Mouse (Mus musculus) testis, postnatal 14 days (tissue): ENCODE measurements around the gene Krtap10-10.
A peak's percentile ranks its signal among the peaks of the same experiment; 100 is the strongest.
"Not testable (repeated sequence)": the region's sequence is repeated elsewhere in the genome, so short reads cannot be mapped to it uniquely, and the experiment has no call there.

Experiments used
- DNase-seq: peaks from one replicate; pipeline ENCODE4 v3.0.0; 2021; ENCODE audit warnings: low spot score

Gene Krtap10-10

DNA sequence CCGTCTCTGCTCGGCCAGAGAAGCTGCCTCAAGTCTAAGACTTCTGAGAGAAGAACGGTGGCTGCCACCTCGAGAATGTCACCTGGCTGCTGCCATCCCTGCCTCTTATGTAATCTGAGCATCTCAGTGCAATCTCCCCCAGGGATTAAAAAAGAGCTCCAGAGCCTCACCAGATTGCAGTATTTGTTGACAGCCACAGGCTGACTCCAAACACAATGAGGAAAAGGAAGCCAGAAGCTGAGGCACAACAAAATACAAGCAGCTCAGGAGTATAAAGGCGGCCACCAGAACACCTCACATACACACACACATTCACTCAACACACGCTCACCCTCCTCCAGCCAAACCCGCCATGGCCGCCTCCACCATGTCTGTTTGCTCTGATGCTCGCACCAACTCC, at the start of gene Krtap10-10:
TSS of gene Krtap10-10 (plus strand) at position 301 of the 400 bp plus-strand sequence.
- no peak for DNase-seq

DNA sequence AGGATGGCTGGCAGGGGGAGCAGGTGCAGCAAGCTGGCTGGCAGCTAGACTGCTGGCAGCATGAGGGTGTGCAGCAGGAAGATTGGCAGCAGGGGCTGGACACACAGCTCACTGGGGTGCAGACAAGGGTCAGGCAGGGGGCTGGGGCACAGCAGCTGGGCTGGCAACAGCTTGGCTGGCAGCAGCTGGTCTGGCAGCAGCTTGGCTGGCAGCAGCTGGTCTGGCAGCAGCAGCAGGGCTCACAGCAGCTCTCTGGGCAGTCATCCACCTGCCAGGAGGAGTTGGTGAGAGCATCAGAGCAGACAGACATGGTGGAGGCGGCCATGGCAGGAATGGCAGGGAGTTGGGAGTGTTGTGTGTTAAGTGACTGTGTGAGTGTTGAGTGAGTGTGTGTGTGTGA, 47.9 kb upstream of the Krtap10-10 start, which contains the start of gene Gm7137:
TSS of gene Gm7137 (minus strand) at position 325 of the 400 bp plus-strand sequence.
- DNase-seq = not testable (repeated sequence)

DNA sequence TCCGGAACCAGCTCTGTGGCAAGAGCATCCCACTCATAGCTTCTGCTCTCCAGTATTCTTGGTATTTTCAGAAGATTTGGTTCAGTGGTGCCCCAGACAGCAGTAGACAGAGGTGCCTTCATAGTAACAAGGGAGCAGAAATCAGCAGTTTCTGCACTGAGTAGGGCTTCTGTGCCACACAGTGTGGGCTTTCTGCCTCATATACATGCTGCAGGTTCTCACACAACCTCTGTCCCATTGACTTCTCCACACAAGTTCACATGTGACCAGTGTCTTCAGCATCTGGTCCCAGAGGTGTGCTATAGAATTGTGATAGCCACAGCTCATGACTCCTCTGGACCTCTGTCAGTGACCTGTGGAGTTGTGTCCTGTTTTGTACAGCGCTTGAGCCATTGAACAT, 47.1 kb upstream of the Krtap10-10 start:
- DNase-seq = no peak

DNA sequence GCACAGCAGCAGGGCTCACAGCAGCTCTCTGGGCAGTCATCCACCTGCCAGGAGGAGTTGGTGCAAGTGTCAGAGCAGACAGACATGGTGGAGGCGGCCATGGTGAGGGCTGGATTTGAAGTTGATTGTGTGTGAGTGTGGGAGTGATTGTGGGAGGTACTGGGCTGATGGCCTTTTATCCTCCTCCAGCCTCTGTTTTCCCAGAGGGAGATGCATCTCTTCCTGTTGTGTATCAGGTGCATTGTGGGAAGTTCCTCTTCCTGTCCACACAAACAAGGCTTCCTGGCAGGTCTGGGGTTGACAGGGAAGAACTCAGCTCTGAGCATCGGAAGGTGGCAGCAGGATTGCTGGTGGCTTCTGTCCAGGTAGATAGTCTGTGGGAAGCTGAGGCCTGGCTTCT, 40.8 kb upstream of the Krtap10-10 start, which contains the start of gene Gm9639:
TSS of gene Gm9639 (minus strand) at position 101 of the 400 bp plus-strand sequence.
- DNase-seq = no peak

DNA sequence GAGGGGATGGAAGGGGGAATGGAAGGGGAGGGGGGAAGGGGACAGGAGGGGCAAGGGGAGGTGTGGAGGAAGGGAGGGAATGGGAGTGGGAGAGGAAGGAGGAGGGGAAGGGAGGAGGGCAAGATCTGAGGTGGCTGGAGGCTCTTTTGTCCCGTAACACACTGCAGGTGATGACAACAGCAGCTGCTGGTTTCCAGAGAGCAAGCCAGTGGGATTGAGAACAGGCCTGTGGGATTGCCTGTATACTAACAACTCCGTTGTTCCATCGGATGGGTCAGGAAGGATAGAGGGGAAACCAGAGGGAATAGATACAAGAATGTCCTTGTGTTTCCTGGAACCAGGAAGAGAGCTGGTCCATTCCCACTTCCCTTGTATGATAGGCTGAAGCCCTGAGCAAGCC, 38.1 kb upstream of the Krtap10-10 start:
- DNase-seq = no peak

DNA sequence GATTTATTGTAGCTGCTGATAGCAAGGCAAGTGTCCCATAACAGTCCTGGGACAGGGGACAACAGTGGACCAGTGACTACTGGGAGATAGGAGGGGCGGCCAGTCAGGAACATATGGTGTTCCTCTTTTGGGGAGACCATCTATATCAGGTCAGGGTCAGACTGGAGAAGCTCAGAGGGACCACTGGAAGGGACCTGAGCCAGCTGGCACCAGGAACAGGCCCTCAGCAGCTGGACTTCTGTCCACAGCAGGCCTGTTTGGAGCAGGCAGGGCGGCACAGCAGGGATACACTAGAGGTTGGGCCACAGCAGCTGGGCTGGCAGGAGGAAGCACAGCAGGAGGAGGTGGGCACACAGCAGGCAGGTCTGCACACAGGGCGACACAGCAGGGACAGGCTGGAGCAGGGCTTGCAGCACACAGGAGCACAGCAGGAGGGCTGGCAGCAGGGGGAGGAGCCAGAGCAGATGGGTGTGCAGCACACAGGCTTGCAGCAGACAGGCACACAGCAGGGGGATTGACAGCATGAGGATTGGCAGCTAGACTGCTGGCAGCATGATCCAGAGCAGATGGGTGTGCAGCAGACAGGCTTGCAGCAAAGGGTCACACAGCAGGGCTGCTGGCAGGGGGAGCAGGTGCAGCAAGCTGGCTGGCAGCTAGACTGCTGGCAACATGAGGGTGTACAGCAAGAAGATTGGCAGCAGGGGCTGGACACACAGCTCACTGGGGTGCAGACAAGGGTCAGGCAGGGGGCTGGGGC, 37.4 kb upstream of the Krtap10-10 start:
- DNase-seq = not testable (repeated sequence)

DNA sequence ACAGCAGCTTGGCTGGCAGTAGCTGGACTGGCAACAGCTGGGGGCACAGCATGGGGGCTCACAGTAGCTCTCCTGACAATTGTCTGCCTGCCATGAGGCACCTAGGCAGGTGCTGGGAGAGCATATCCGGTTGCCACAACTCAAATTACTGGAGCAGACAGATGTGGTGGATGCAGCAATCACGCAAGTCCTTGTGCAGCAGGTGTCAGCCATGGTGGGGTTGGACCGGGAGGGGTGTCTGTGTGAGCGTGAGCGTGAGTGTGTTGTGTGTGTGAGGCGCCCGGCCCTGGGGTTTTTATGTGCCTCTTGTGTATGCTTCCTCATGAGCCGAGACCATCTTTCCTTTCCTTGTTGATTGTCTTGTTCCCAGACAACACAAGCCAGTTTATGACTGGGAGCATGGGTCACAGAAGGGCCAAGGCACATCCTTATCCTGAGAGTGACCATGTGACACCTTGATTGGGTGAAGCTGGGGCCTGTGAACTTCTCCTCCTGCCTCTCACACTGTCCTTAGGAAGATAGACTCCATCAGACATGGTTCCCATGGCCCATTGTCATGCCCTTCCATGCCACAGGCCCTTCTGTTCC, 36.7 kb upstream of the Krtap10-10 start, which contains the start of gene Gm19668:
TSS of gene Gm19668 (minus strand) at position 213 of the 588 bp plus-strand sequence.
- DNase-seq = no peak

DNA sequence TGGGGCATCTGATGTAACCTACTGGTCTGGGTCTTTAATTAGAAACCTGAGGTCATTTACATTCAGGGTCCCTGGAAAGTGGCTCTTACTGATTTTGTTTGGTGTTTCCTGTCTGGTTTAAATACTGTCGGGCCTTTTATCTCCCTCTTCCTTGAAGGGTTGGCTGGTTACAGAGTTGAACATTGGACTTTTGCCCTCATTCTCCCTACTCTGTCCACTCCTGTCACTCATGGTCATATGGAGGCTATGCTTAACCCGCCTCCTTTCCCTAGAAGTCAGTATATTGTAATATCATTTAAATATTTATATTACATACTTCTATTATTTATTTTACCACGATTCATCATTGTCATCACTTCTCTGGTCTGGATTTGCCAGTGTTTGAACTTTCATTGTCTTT, 31.7 kb upstream of the Krtap10-10 start:
- DNase-seq = no peak

DNA sequence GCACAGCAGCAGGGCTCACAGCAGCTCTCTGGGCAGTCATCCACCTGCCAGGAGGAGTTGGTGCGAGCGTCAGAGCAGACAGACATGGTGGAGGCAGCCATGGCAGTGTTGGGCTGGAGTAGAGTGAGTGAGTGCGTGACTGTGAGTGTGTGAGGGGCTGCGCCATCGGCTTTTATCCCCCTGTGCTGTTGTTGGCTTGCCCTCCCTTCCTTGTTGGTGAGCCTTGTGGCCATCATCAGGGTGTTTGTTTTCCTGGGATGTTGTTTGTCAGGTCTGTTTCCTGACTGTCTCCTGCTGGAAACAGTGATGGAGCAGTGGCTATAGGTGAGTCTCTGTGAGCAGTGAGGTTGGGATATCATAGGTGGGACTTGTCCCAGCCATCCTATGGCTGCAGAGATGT, 24.0 kb upstream of the Krtap10-10 start, which contains the start of gene Gm9507:
TSS of gene Gm9507 (minus strand) at position 101 of the 400 bp plus-strand sequence.
- no peak for DNase-seq

DNA sequence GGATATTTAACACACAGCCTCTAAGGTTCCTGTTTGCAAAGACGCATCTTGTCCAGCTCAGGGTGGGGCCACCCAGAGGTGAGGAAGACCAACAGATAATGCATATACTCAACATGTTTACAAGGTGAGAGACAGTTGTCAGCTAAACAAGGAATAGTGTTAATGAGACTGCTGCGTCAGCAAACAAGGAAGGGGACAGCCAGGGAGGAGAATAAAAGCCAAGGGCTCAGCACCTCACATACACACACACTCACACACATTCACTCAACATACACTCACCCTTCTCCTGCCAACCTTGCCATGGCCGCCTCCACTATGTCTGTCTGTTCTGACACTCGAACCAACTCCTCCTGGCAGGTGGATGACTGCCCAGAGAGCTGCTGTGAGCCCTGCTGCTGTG, 21.4 kb upstream of the Krtap10-10 start, which contains the start of gene Gm2696:
TSS of gene Gm2696 (plus strand) at position 301 of the 400 bp plus-strand sequence.
- no peak for DNase-seq

DNA sequence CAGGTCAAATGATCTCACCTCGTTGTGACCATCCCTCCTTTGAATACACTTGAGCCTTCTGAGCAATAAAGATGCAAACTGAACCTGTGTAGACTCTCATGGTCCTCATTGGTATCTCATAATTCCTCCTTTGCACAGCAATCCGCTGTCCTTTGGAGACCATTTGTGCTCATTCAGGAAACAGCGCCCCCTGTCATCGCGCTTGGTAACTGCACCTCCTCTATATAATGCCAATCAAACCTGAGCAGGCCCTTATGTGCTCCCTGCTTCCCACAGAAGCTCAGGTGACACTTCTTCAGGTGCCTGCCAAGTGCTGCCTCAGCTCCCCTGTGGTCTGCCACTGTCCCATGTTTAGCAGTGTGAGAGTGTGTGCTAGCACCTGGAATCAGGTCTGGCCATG, 20.2 kb upstream of the Krtap10-10 start:
- DNase-seq = no peak

DNA sequence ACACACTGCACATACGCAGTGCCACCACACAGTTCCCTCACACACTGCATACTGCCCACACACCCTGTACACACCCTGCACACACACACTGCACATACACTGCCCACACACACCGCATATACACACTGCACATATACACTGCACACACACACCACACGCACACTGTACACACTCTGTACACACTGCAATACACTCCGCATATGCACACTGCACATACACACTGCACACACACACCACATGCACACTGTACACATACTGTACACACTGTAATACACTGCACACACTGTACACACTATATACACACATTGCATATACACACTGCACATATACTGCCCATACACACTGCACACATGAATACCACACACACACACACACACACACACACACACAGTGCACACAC, 17.2 kb upstream of the Krtap10-10 start:
- DNase-seq = no peak

DNA sequence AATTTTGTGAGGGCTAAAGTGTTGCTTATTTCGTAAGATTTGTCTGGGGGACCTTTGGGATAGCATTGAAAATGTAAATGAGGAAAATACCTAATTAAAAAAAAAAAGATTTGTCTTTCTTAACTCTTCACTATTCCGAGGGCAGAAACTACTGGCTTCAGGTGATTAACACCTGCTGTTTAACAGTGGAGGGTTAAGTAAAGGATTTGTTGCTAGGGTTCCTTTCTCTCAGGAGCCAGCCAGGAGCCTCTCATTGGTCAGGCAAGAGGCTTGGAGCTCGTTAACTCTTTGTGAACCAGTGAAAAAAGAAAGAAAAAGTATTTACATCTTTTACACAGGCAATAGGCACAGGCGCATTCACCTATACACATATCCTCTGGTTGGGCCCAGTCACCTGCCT, 16.5 kb upstream of the Krtap10-10 start:
- peak; percentile 16 for DNase-seq

DNA sequence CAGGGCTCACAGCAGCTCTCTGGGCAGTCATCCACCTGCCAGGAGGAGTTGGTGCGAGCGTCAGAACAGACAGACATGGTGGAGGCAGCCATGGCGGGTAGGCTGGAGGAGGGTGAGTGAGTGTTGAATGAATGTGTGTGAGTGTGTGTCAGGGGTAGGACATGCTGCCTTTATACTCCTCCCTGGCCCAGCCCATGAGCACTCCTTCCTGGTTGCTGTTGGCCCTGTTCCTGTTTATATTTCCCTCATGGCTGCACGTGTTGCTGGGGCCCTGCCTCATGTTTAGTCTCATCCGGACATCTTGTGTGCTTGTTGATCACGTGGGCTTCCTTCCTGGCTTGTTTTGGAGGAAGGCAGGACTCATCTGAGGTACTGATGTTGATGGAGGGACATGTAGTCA, 8.8 kb upstream of the Krtap10-10 start, which contains the start of gene Krtap10-4:
TSS of gene Krtap10-4 (minus strand) at position 145 of the 400 bp plus-strand sequence.
- DNase-seq = no peak

DNA sequence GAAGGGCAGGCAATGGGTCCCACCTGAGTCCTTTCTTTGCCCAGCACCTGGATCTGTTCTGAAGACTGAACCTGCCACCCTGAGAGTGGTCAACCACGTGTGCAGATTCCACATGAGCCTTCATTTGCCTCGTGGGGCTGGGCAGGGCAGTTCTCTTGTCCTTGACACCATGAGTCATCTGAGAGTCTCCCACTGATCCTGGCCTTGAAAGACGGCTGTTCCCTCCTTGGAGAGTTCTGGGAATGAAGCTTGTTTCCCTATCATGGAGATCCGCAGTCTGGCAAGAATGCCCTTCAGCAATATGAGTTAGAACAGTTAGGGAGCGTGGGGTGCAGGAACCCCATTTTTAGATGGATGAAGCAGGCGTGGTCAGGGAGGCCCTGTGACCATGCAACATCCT, 3.3 kb downstream of the Krtap10-10 start:
- no peak for DNase-seq

DNA sequence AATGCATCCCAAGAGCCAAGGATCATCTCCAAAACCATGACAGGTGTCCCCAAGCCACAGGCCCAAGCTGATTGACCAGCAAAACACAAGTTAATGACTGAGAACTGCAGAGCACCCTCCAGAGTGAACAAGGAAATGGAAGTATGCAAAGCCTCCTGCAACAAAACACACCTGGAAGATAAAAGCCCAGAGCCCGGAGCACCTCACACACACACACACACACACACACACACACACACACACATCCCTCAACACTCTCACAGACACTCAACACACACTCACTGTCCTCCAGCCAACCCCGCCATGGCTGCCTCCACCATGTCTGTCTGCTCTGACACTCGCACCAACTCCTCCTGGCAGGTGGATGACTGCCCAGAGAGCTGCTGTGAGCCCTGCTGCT, 10.8 kb downstream of the Krtap10-10 start, which contains the start of gene Gm36176:
TSS of gene Gm36176 (plus strand) at position 301 of the 400 bp plus-strand sequence.
- DNase-seq = no peak

DNA sequence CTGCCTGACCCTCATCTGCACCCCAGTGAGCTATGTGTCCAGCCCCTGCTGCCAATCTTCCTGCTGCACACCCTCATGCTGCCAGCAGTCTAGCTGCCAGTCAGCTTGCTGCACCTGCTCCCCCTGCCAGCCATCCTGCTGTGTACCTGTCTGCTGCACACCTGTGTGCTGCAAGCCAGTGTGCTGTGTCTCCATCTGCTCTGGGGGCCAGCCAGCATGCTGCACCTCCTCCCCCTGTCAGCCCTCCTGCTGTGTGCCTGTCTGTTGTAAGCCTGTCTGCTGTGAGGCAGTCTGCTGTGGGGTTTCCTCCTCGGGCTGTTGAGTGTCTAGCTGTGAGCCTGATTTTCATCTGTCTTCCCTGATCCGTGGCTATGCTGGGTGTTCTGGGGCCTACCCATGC, 11.2 kb downstream of the Krtap10-10 start:
- no peak for DNase-seq

DNA sequence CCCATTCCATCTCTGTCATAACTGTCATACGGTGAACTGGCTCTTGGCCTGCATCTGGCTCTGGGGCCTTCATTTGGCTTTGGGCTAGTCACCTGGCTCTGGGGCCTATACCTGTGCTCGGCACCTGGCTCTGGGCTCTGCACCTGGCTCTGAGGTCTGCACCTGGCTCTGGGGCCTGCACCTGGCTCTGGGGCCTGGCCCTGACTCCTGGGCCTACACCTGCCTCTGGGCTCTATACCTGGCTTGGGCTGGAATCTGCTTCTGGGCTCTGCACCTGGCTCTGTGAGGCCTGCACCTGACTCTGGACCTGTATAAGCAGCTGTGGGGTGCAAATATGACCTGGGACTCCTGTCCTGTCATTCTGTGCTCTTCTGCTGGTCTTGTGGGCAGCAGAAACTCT, 11.8 kb downstream of the Krtap10-10 start:
- no peak for DNase-seq

DNA sequence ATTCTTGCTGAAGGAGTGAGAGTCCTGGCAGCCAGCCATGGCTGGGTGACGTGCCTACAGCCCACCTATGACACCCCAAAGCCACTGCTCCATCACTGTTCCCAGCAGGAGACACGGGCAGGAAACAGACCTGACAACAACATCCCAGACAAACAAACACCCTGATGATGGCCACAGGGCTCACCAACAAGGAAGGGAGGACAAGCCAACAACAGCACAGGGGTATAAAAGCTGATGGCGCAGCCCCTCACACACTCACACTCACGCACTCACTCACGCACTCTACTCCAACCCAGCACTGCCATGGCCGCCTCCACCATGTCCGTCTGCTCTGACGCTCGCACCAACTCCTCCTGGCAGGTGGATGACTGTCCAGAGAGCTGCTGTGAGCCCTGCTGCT, 16.8 kb downstream of the Krtap10-10 start, which contains the start of gene Gm10318:
TSS of gene Gm10318 (plus strand) at position 301 of the 400 bp plus-strand sequence.
- DNase-seq = no peak

DNA sequence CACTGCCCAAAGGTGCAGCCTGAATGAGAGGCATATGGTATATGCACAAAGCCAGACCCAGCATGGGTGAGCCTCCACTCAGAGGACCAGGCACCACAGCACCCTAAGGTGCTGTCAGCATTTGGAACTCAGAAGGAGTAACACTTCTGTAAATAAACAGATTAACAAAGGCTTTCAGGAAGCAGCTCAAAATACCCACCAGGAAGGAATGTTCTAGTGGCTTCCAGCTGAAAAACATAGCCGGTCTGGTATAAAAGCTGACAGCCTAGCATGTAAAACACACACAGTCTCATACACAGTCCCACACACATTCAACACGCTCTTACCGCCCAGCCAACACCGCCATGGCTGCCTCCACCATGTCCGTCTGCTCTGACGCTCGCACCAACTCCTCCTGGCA, 25.9 kb downstream of the Krtap10-10 start, which contains the start of gene Gm3285:
TSS of gene Gm3285 (plus strand) at position 301 of the 400 bp plus-strand sequence.
- no peak for DNase-seq

DNA sequence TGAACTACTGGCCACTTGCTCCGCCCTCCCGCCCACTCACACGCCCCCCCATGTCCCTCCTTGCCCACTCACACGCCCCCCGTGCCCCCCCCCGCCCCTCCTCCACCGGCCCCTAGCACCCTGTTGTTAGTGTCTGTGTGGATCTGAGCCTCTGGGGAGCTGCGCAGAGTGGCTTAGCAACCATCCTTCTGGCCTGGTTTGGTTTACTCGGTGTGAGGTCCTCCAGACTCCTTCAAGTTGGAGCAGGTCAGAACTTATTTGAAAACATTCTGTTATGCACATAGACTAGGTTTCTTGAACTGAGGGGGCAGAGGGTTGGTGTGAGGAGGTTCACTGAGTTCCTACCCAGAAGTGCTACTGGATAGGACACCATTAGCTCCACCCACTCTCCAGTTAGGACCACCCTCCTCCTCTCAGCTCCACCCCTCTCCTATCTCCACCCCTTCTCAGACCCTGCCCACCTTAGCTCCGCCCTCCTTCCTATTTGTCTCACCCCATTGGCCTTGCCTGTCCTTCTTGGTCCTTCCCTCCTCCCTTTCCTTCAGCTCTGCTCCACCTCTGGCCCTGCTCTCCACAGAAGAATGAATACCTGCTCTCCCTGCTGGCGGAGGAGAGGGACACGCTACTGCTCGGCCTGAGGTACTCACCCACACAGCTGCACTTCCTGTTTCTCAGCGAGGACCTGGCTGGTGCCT, 28.5 kb downstream of the Krtap10-10 start:
- DNase-seq = peak; percentile 72

DNA sequence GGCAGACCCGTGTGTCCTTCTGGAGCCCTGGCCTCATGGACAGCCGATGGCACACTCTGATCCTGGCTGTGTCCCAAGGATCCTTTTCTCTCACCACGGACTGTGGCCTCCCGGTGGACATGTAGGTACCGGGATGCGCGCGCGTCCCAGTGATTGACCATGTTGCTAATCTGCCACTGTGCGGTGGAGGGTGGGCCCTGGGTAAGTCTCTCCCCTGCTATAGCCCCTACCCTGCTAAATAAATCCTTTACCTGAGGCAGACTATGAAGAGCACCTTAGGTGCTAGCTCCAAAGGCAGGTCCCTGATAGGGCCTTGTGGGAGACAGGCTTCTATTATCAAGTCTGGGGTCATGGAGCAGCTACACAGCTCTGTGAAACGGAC, 29.0 kb downstream of the Krtap10-10 start:
- no peak for DNase-seq
